Mouse (Mus musculus) spleen, adult 2 months (tissue): ENCODE measurements around the gene Psmd12.

Experiments used
- CTCF ChIP-seq: fragments of 200-500 bp; IDR thresholded peaks from 2 replicates; pipeline ENCODE4 v1.5.1; 2011; ENCODE audit warnings: mild to moderate bottlenecking, inconsistent platforms; ENCODE audit not compliant: insufficient read depth, insufficient read length, insufficient replicate concordance; ENCODE audit errors: extremely low read depth
- POLR2A ChIP-seq: fragments of 200-500 bp; IDR thresholded peaks from 2 replicates; pipeline ENCODE4 v1.6.1; 2011; ENCODE audit warnings: low read depth, low read length, inconsistent platforms

- no peak for TF ChIP-seq POLR2A
- TF ChIP-seq CTCF = no peak
These were observed 16.0 kb upstream of the Psmd12 start for GRCm38 (mm10) chr11:107463251-107463681.
